Mouse (Mus musculus) CD4-positive helper T cell, adult 2 months (primary cell): Measurements from ENCODE around the gene Ap4s1.

Experiments
- DNase-seq: peaks from one replicate; pipeline ENCODE4 v3.0.0-alpha.2; 2012; ENCODE audit warnings: low read depth, missing footprints, low spot score

The Ap4s1 gene

DNA sequence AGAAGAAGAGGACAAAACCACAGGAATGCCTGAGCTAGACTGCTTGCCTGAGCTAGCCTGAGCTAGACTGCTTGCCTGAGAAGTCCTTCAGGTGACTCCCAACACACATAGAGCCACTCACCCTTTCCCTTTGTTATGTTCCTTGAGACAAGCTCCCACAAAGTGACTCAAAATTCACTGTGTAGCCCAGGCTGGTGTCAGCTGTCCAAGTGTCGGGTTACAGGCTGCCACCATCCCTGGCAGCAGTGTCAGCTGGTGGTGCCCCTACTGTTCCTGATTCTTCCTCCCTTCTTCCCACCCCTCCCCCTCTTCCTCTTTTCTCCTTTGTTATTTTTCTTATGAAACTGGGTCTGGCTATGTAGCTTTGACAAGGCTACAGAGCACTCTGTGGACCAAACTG, 13.0 kb downstream of the Ap4s1 start:
- no peak for DNase-seq

DNA sequence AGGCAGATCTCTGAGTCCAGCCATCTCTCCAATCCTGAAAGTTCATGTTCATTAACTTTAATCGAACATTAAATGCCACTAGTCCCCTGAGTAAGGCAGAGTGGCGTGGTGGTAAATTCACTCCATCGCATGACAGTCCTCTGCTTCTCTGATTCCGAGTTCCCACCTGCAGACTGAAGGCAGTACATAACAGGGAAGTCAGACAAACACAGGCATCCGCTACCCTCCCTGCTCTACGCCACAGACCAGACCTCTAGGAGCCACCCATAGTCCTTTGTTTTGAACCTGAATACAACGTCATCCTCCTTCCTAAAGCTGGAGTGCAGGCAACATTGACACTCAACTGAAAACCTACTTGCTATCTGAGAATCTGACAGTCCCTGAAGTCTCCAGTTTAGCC, 13.7 kb downstream of the Ap4s1 start:
- no peak for DNase-seq

DNA sequence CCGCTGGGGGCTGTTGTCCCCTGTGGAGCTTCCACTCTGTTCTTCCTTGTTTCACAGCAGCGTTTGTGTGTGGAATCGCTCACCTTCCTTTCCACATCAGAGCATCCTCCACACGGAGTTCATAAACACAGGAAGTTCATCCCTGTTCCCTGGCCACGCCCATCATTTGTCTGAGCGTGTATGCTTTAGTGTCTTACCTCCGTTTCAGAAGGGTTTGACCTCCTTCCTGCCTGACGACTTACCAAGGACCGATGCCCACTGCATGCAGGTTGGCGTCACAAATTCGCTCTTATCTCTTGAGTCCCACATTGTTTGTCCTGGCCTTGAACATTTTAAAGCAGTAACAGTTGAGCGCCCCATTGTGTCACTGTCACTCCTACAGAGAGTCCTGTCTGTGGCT, 14.9 kb downstream of the Ap4s1 start:
- no peak for DNase-seq

DNA sequence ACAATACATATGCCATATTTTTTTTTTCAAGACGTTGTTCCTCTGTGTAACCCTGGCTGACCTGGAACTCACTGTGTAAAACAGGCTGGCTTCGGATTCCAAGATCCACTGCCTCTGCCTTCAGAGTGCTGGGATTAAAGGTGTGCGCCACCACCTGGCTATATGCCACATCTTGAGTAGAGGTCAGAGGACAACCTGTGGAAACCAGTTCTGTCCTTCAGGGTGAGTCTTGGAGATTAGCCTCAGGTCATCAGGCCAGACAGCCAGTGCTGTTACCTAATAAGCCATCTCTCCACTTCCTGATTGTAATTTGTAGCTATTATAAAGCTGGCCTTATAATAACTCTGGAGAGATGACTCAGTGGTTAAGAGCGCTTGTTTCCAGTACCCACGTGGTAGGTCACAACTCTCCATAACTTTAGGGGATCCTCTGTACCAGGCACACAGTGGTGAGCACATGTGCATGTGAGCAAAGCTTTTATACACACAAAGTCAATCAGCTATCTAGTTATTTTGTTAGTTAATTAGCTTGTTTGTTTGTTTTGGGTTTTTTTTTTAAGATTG, 15.9 kb downstream of the Ap4s1 start:
- no peak for DNase-seq

DNA sequence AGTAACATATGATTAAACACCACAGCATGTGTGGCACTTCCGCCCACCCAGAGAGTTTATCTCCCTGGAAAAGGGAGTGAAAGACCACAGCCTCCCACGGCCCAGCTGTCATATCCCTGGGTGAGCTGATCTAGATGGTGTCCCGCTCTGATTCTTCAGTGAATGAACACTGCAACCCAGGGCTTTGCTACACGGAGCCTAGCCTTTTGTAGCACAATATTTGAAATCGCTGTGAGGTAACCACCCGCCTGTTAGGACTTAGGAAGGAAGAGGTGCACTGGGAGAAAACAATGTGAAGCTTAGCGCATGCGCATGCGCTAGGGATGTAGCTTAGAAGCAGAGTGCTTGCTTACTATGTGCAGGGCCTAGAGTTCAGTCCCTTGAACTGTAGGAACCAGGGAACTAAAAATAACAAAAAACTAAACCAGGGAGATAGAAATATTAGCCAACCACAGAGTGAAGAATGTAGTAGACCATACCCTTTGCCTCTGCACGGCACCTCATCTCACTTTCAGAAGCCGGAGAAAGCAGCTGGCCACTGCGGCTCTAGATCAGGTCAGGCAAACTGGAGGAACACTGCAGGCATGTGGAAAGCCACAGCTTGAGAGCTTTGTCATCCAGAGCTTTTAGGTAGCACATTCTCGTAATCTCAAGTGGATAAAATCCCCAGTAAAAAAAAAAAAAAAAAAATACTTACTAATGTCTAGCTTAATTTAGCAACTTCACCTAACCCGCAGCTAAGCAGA, 18.3 kb downstream of the Ap4s1 start:
- DNase-seq: no peak

DNA sequence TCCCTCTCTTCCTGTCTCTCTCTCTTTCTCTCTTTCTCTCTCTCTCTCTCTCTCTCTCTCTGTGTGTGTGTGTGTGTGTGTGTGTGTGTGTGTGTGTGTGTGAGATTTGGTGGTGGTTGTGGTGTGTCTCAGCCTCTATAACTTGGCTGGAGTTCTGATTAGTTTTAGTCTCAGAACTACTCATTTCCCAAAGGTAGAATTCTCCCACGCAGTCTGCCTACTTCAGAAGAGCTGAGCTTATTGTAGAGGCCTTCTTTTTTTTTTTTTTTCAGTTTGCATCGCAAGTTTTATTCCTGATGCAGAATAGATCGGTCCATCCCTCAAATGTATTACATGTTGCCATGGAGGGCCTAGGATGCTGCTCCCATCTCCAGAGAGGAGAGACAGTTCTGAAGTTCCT, 18.9 kb downstream of the Ap4s1 start:
- DNase-seq: peak; percentile 13

DNA sequence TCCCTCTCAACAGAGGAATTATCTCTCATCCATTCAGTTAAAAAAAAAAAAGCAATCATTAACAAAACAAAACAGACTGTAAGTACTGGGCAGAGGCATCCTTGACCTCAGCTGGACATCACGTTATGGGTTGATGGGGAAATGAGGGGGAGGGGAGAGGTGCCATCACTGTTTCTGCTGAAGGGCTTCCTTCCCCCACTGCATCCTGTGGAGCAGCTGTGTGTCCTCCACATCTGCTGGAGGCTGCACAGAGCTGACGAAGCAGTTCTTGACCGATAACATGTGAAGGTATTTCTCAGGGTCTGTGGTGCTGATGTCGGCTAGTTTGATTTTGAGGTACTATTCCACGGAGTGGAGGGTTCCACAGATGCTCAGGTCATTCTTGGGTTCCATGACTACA, 19.3 kb downstream of the Ap4s1 start:
- DNase-seq: no peak

DNA sequence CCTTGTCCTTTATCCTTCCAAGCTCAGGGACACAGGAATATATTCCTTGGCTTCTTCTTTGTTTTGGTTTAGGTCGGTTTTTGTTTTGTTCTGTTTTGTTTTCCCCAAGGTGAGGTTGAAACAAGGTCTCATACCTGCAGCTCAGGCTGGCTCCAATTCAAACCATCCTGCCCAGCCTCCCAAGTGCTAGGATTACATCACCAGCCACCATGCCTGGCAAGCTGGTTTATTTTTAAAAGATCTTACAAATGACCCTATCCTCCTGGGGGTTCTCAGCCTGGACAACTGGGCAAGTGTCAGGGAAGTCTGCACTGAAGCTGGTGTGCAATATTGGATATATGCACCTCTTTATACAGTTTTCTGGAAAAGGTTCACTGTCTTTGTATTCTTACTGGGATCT, 21.9 kb downstream of the Ap4s1 start:
- DNase-seq: no peak

DNA sequence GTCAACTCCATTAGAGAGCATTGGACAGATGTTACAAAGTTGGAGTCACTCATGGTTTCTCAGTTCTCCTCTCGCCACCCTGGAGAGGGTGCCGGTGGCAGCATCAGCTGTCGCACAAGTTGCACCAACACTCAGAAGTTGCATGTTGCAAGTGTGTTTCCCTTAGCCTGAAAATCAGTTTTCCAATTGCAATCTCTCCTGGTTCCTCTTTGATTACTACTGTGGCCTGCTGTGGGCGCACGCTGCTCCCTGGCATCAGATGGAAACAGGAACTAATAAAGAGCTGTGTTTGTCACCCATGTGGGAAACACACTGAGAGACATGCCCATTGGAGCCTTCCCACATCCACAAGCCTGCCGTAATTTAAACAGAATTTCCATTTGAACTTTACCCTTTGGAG, 27.8 kb downstream of the Ap4s1 start:
- no peak for DNase-seq

DNA sequence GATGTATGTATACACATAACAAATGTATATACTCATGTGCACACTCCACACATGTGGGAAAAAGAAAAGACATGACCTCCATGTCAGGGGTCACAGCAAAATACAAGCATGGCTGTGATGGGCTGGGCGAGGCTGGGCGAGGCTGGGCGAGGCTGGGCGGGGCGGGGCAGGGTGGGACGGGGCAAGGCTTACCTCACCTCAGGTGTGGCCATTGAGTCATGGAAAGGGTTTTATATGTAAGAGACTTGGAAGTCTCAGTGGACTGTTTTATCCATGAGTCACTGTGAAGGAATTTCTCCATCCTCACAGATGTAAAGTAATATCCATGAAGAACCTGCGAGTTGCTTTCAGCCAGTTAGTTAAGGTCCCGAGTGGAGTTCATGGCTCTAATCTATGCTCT, 31.0 kb downstream of the Ap4s1 start:
- no peak for DNase-seq

DNA sequence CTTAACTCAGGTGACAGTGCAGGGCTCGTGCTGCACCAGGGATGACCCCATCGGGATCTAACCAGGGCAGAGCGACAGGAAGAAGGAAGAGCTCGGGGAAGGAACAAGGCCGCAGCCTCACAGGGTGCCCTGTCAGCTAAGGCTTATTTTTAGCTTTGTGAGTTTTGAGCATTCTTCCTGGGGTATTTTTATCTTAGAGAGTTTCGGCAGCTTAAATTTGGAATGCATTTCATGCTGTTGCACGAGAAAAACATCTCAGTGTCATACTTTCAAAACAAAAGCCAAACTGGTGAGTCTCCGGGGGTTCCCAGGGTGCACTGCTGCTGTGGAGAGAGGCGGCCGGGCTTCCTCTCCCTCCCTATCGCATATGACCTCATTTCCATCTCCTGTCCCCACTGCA, 38.2 kb downstream of the Ap4s1 start:
- no peak for DNase-seq

DNA sequence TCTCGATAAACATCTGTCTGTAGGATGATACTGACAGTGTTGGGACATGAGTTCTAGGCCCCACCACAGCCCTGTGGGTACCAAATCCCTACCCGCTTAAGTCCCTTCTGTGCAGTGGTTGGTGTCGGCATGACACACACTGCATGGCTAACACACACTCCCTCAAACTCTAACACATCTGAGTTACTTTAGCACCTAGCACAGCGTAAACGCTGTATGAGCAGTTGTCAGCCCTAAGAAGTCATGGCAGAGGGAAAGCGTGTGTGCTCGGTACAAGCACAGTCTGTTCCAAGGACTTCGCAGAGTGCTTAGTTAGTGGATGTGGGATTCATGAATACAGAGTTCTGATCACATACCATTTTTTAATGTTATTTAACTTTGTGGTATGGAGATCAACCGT, 39.0 kb downstream of the Ap4s1 start:
- DNase-seq: no peak

DNA sequence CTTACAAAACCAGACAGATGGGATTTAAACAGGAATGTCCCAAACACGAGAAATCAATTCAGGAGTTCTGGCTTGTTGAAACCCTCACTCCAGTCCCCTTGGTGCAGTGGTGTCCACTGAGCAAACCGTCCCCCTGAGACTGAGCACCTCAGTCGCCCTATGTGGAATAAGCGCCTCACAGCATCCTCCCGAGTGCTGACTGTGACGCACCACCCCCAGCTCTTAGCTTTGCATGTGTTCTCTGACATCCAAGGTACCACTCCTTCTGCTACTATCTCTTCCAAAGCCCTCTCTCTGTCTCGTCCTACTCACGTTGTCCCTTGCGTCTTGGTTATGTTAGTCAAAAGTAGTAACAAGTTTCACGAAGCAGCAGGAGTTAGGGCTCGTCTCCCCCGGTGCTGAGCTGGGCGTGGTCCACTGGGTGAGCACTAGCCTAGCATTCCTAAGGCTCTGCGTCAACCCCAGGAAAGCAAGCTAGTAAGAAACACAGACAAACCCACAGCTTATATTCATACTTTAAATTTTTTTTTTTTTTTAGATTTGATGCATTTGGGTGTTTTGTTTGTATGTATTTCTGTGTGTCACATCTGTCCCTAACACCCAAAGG, 43.9 kb downstream of the Ap4s1 start:
- no peak for DNase-seq

DNA sequence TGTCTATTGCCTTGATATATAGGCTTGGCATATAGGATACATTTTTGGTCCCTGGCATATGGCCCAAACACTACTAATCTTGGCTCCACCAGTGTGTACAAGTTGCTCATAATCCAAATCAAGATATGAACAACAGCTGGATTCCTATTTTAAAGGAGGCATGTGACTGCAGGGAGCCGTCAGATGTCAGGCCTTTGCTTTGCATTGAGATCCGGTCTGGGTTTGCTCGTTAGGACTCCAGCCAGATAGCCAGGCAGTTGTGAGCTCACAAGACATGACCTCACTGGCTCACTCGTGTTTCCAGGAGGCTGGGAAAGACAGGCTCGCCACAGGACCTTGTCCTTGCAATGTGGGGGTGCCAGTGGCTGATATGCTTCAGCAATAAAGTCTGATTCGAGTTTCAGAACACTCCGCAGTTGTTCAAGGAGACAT, 45.0 kb downstream of the Ap4s1 start:
- DNase-seq: no peak

DNA sequence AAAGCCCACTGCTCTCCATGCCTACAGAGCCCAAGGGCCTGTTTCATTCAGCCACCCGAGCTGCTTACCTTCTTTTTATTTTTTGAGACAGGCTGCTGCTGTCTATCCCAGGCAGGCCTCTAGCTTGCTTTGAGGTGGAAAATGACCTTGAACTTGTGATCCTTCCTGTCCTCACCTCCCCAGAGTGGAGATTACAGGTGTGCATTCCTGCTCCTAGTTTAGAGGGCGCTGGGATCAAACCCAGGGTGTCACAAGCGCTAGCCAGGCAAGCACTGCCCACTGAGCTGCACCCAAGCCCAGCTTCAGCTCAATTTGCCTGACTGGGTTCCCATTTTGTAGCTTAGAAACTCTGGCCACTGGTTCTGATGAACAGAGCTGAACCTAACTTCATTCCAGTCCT, 45.5 kb downstream of the Ap4s1 start:
- DNase-seq: no peak

DNA sequence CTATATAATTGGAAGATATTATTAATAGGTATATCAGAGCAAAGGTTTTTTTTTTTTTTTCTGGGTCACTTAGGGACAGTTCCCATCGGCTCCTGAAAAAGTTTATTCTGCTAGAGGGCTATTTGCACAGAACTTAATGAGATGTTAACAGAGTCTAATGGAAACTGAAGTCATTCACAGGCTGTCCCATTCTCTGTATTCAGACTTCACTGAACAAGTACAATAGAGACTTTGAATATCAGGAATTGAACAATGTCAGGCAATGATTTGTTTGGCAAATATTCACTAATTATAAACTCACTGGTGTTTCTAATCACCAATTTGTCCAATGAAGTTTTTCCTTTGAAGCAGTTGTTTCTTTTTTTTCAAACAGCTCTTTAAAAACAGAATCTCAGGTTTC, 46.0 kb downstream of the Ap4s1 start:
- no peak for DNase-seq

DNA sequence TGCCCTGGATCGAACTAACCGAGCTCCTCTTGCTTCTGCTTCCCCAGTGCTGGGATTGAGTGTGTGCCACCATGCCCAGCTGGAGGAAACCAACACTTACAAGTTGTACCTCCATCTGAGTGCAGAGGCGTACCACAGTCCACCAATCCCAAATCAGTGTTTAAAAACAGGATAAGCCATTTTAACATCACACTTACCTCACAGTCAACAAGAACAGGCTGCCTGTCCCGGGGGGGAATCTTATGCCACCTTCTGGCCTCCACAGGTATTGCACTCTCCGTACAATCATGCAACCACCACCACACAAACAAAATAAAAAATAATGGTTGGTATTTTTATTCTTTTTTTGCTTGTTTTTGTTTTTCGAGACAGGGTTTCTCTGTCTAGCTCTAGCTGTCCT, 50.9 kb downstream of the Ap4s1 start:
- peak; percentile 47 for DNase-seq

DNA sequence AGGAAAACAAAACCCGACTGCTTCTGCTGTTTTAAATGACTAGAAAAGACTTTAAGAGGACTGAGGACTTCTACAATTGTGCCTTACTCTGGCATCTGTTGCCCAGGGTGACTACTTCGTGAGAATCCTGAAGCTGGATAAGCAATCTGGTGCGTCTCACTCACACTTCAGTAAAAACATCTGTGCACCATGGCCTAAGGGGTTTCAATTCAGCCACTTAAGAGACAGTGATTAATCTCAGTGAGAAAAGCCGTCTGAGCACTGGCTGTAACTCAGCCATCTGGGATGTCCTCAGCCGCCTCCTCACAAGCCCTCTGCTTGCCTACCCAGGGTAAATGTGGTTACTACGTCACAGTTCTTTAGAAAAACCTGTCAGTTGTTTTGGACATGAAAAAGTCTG, 54.1 kb downstream of the Ap4s1 start:
- no peak for DNase-seq

DNA sequence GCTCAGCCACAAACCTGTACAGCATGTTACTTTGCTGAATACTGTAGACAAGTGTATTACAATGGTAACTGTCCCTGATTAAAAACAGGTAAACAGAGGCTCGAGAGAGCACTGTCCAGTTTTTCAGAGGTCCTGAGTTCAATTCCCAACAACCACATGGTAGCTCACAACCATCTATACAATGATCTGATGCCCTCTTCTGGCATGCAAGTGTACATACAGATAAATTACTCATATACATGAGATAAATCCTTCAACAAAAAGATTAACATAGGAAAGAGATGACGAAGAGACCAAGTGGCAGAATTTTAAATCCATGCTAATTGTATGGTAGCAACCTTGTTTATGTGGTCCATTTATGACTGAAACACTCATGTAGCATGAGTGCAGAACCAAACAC, 56.5 kb downstream of the Ap4s1 start:
- no peak for DNase-seq

DNA sequence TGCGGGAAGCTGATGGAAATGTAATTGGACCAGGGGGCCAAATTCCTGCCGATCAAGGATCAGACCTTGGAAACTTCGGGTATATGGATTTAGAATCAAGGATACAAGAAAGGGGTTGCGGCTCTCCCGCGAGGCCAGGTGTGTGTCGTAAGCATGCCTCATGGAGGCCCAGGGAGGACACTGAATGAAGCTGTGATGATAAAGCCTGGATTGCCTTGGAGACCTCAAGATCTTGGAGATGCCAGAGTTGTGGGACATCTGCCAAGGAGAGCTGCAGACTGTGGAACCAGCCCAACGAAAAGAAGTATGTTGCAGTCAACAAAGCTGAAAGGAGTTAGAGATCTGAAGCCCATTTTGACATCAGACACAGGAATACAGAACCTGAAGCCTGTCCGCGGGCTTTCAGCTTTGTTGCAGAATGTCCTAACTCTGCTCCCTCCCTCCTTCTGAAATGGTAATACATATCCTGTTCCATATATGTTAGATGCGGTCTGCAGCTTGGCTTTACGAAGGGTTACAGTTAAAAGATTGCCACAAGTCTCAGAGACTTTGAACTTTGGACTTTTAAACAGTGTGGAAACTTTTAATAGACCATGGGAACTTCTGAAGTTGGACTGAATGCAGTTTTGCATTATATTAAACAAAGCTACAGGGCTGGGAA, 65.2 kb downstream of the Ap4s1 start:
- no peak for DNase-seq

DNA sequence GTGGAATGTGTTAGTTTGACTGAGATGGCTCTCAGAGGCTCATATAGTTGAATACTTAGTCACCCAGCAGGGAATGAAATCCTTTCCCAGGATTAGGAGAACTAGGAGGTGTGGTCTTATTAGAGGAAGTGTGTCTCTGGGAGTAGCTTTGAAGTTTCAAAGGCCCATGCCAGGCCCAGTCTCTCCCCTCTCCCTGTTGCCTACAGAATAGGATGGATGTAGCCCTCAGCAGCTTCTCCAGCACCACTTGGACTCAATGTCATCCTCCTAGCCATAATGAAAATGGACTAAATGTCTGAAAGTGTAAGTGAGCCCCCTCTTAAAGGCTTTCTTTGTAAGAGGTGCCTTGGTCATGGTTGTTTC, 65.7 kb downstream of the Ap4s1 start:
- DNase-seq: no peak

DNA sequence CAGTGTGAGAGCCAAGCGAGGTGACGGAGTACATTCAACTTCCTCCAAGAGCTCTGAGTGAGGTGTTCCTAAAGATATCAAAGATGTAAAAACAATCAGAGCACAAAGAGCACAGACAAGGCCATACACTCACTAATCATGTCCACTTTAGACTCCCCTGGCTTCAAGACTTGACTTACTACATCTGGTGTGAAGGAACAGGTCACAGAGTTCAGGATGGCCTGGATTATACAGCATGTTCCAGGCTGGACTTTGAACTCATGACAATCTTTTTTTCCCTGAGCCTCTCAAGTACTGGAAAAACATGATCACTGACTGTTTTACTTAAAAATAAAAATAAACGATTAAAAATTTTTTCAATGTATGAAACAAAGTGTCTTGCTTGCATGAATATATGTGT, 68.5 kb downstream of the Ap4s1 start:
- no peak for DNase-seq

DNA sequence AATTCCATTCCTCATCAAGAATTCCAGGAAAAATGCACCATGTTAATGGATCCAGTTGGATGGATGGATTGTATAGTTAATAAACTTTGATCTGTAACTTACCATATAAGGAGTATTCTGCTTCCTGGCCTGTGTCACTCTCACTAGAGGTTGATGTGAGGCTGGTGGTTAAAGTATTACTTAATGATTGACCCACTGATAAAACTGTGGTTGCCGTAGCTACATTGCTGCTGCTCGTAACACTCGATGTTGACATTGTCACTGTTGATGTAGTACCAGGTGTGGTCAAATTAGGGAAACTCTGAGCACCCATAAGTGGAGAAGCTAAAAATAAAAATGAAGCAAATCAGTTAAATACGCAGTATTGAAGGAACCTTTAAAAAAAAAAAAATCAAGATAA, 76.6 kb downstream of the Ap4s1 start:
- no peak for DNase-seq
